Mouse (Mus musculus): ENCODE data around the gene Letm1. TPM values are rescaled to one million over a fixed set of nuclear protein-coding genes. Genes with fewer than 3 reads are reported as not detected.

Gene Letm1
- polyA plus RNA-seq, 1 experiment: 69.5 TPM

DNA sequence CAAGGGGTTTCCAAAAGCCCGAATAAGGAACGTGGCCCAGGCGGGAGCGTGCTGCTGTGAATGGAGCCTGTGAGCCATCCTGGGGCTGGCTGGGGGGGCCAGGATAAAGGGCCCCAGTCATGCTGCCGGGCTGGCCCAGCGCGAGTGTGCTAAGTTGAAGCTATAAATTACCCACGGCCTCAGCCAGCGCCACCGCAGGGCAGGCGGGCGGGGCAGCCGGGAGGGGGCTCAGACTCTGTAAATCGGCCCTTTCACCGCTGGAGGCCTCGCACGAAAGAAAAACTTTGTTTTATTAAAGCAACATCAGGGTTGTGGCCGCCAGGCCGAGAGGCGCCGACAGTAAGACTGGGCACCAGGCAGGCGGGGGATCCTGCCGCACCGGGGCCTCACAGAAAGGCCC lies 90.2 kb downstream of the Letm1 start:
- 0 out of 2 replicates have a peak, but pooled peaks cover 5% of the 10 kb centered on the region for H3K4me1 ChIP-seq (replicated peaks; ENCODE audit: control insufficient read depth, insufficient read depth, low read length)
- H3K27ac ChIP-seq (ENCODE audit: control insufficient read depth, insufficient read depth, low read length): no peak overlapping the region
- H3K4me3 ChIP-seq (ENCODE audit: control insufficient read depth, insufficient read depth, low read length): no peak overlapping the region
- H3K36me3 ChIP-seq (ENCODE audit: control insufficient read depth, insufficient read depth, low read length): no peaks in the 10 kb centered on the region
- H3K27me3 ChIP-seq (ENCODE audit: control insufficient read depth, insufficient read depth, low read length): peaks cover 12% of the 10 kb centered on the region; the same call in 1 of the 2 replicates
- 11% methylated on average over 24 of the region's 24 CpGs for WGBS
- TF ChIP-seq POLR2A (IDR thresholded peaks at IDR 0.05; ENCODE audit: control insufficient read depth, extremely low read depth, insufficient read depth, low read length, poor library complexity): no peak
- TF ChIP-seq CTCF (IDR thresholded peaks at IDR 0.05; ENCODE audit: borderline replicate concordance, control insufficient read depth, extremely low read depth, insufficient read depth, low read length, poor library complexity): no peak
- no peak for DNase-seq

- no peak overlapping the region for H3K4me3 ChIP-seq (ENCODE audit: control insufficient read depth, insufficient read depth, low read length)
- H3K36me3 ChIP-seq (ENCODE audit: control insufficient read depth, insufficient read depth, low read length): no peaks in the 10 kb centered on the region
- DNase-seq: no peak
- peaks cover 10% of the 10 kb centered on the region; the same call in 1 of the 2 replicates for H3K27me3 ChIP-seq (ENCODE audit: control insufficient read depth, insufficient read depth, low read length)
- H3K27ac ChIP-seq (ENCODE audit: control insufficient read depth, insufficient read depth, low read length): no peak overlapping the region
- H3K4me1 ChIP-seq (replicated peaks; ENCODE audit: control insufficient read depth, insufficient read depth, low read length): no peaks in the 10 kb centered on the region
- 89% methylated on average over 11 of the region's 11 CpGs for WGBS
- no peak for TF ChIP-seq CTCF (IDR thresholded peaks at IDR 0.05; ENCODE audit: borderline replicate concordance, control insufficient read depth, extremely low read depth, insufficient read depth, low read length, poor library complexity)
- no peak for TF ChIP-seq POLR2A (IDR thresholded peaks at IDR 0.05; ENCODE audit: control insufficient read depth, extremely low read depth, insufficient read depth, low read length, poor library complexity)
Observed at GRCm38 (mm10) chr5:33689852-33690645, 92.6 kb downstream of the Letm1 start.

Other genes with a start within 250 kb of the Letm1 start
- 89.5 and 125 TPM in 2 replicates for gene Fam53a, start 153.2 kb downstream of the Letm1 start, polyA plus RNA-seq (2012; rRNA removed)
- gene Gm9903, start 152.9 kb downstream of the Letm1 start, polyA plus RNA-seq (2012; rRNA removed): 0.56 and 0.82 TPM in 2 replicates
- gene Slbp, start 130.2 kb downstream of the Letm1 start, polyA plus RNA-seq (2012; rRNA removed): 87.4 and 132 TPM in 2 replicates
- 57.3 and 72.7 TPM in 2 replicates for gene Tacc3, start 124.7 kb downstream of the Letm1 start, polyA plus RNA-seq (2012; rRNA removed)
- 71.6 and 78.0 TPM in 2 replicates for gene Tmem129, start 124.4 kb downstream of the Letm1 start, polyA plus RNA-seq (2012; rRNA removed)
- 4.8 and 6.3 TPM in 2 replicates for gene Fgfr3, start 61.1 kb downstream of the Letm1 start, polyA plus RNA-seq (2012; rRNA removed)
- 53.3 and 64.8 TPM in 2 replicates for gene Nsd2, start 37.9 kb upstream of the Letm1 start, polyA plus RNA-seq (2012; rRNA removed)
- 85.1 and 100 TPM in 2 replicates for gene Nelfa, start 153.6 kb upstream of the Letm1 start, polyA plus RNA-seq (2012; rRNA removed)
- 38.3 and 41.9 TPM in 2 replicates for gene Gm1673, start 200.6 kb upstream of the Letm1 start, polyA plus RNA-seq (2012; rRNA removed)
- 8.3 and 12.1 TPM in 2 replicates for gene Nat8l, start 213.2 kb upstream of the Letm1 start, polyA plus RNA-seq (2012; rRNA removed)

Data from thymus, adult 2 months (tissue).